Mouse (Mus musculus) heart, adult 2 months (tissue): ENCODE results near the gene Ankrd34a. TPM values are rescaled to one million over a fixed set of nuclear protein-coding genes. Genes with fewer than 3 reads are reported as not detected.

Experiments
- DNase-seq, 2 experiments: peaks; one replicate each; pipeline ENCODE4 v3.0.0; 2021
- H3K27ac ChIP-seq: fragments of 200-600 bp; 2 replicates; pipeline ENCODE4 v1.8.1; 2022
- H3K27me3 ChIP-seq: fragments of 200-500 bp; 2 replicates; pipeline ENCODE4 v1.6.1; 2012; ENCODE audit warnings: mild to moderate bottlenecking, low read length, inconsistent platforms, mixed read lengths; ENCODE audit not compliant: control insufficient read depth, insufficient read depth
- H3K36me3 ChIP-seq: fragments of 200-500 bp; 2 replicates; pipeline ENCODE4 v1.6.1; 2012; ENCODE audit warnings: low read length, inconsistent platforms; ENCODE audit not compliant: control insufficient read depth, insufficient read depth
- H3K4me1 ChIP-seq: fragments of 200-500 bp; 2 replicates; pipeline ENCODE4 v1.6.1; 2011; ENCODE audit warnings: low read length; ENCODE audit not compliant: control insufficient read depth, insufficient read depth
- H3K4me3 ChIP-seq: fragments of 200-600 bp; 2 replicates; pipeline ENCODE4 v1.8.1; 2022
- H3K79me2 ChIP-seq: fragments of 200-500 bp; replicated peaks from 2 replicates; pipeline ENCODE4 v1.6.1; 2012; ENCODE audit warnings: mild to moderate bottlenecking, inconsistent platforms, low read length, moderate library complexity, mixed read lengths; ENCODE audit not compliant: control insufficient read depth, insufficient read depth
- H3K9ac ChIP-seq: fragments of 200-500 bp; 2 replicates; pipeline ENCODE4 v1.6.1; 2012; ENCODE audit warnings: low read depth, mild to moderate bottlenecking, control low read depth, inconsistent platforms, low read length, mixed read lengths
- CTCF ChIP-seq: fragments of 200-600 bp; IDR thresholded peaks from 2 replicates; pipeline ENCODE4 v1.8.1; 2022; ENCODE audit warnings: antibody characterized with exemption, mild to moderate bottlenecking, moderate library complexity
- EP300 ChIP-seq: fragments of 200-500 bp; IDR thresholded peaks from 2 replicates; pipeline ENCODE4 v1.6.1; 2011; ENCODE audit warnings: low read depth, low read length, control low read depth; ENCODE audit not compliant: insufficient read depth
- POLR2A ChIP-seq: fragments of 200-500 bp; IDR thresholded peaks from 2 replicates; pipeline ENCODE4 v1.6.1; 2011; ENCODE audit warnings: mild to moderate bottlenecking, low read depth, low read length, control low read depth; ENCODE audit not compliant: insufficient read depth
- WGBS: fragments of 180-500 bp; shearing (Covaris S2); methylation state at CpG from one replicate; pipeline ENCODE4 v1.1.7; 2018; 5-methylcytosine and 5-hydroxymethylcytosine counted together
- intact Hi-C: fragments of 180-260 bp; cut with DNase I; formaldehyde crosslinking; loops from one replicate; pipeline ENCODE4 v1.15.1; 2025
- polyA plus RNA-seq: library from polyadenylated mRNA; depleted of rRNA; stranded (reverse); fragments of >200 nt; gene quantifications from 2 replicates; pipeline ENCODE4 v1.2.3, GENCODE M21; 2012
- total RNA-seq, 2 experiments: library from RNA; stranded (reverse); gene quantifications; 2 replicates each; pipeline ENCODE4 v1.2.3; 2021

Ankrd34a gene
- total and polyA plus RNA-seq, 3 experiments = 1.3 to 2.4 (median 2.1) TPM

- peak; percentile 93 to 96 for DNase-seq
- TF ChIP-seq CTCF (peak; percentile 68), POLR2A (peak; percentile 75), EP300 (0 out of 2 replicates have a peak, but pooled peaks have one; percentile 26)
- Histone ChIP-seq H3K9ac (peak within 1 kb of the TSS; percentile 94), H3K4me3 (peak within 1 kb of the TSS; percentile 95), H3K27ac (peak within 1 kb of the TSS; percentile 94), H3K27me3 (no peaks in the 10 kb centered on the region), H3K36me3 (peaks cover 12% of the 10 kb centered on the region; the same call in 1 of the 2 replicates), H3K79me2 (peaks cover 1% of the 10 kb centered on the region; the same call in 1 of the 2 replicates), H3K4me1 (peaks cover 7% of the 10 kb centered on the region)
- 1% methylated on average over 60 of the region's 60 CpGs for WGBS
- intact Hi-C loops = no loop called here
Measured at GRCm38 (mm10) chr3:96634928-96635879, 38.8 kb downstream of the Ankrd34a start, which contains the start of the genes Pex11b and Gm42957. Gene Pex11b (plus strand): TSS chr3:96635376. Gene Gm42957 (plus strand): TSS chr3:96635474.

GRCm38 (mm10) chr3:96635906-96636305 is 39.5 kb downstream of the Ankrd34a start:
- TF ChIP-seq CTCF (no peak), EP300 (no peak), POLR2A (no peak)
- WGBS = 3% methylated on average over 15 of the region's 15 CpGs
- intact Hi-C loops = no loop called here
- no peak for DNase-seq
- Histone ChIP-seq H3K36me3 (peaks cover 8% of the 10 kb centered on the region; the same call in 1 of the 2 replicates), H3K9ac (peak overlapping the region; percentile 94), H3K27ac (peak overlapping the region; percentile 94), H3K79me2 (peaks cover 1% of the 10 kb centered on the region; the same call in 1 of the 2 replicates), H3K4me1 (peaks cover 6% of the 10 kb centered on the region), H3K4me3 (peak overlapping the region; percentile 95), H3K27me3 (no peaks in the 10 kb centered on the region)

GRCm38 (mm10) chr3:96636448-96636847 is 40.0 kb downstream of the Ankrd34a start:
- H3K4me3 ChIP-seq = peak overlapping the region; percentile 95
- intact Hi-C loops = no loop called here
- 61% methylated on average over 11 of the region's 11 CpGs for WGBS

GRCm38 (mm10) chr3:96639219-96639618 is 42.8 kb downstream of the Ankrd34a start:
- intact Hi-C loops = loop anchor here (1.0 kb wide), 2 partner anchors 59 to 92 kb away; no protein-coding TSS in a partner anchor
- peaks cover 1% of the 10 kb centered on the region for H3K79me2 ChIP-seq
- no peak overlapping the region for H3K4me3 ChIP-seq
- H3K9ac ChIP-seq = no peak overlapping the region
- WGBS = 85% methylated on average over 1 of the region's 1 CpGs
- H3K27me3 ChIP-seq = no peaks in the 10 kb centered on the region
- TF ChIP-seq POLR2A = no peak
- peak; percentile 95 for TF ChIP-seq CTCF
- peak; percentile 60; the same call in 1 of the 2 replicates for TF ChIP-seq EP300
- peaks cover 6% of the 10 kb centered on the region for H3K4me1 ChIP-seq
- DNase-seq = peak; percentile 61 to 77
- H3K27ac ChIP-seq = no peak overlapping the region
- H3K36me3 ChIP-seq = no peaks in the 10 kb centered on the region

More at GRCm38 (mm10) chr3:96636448-96636847, 40.0 kb downstream of the Ankrd34a start:
- H3K79me2 ChIP-seq = peaks cover 1% of the 10 kb centered on the region
- H3K27me3 ChIP-seq = no peaks in the 10 kb centered on the region
- no peak for DNase-seq
- no peak overlapping the region for H3K9ac ChIP-seq
- H3K27ac ChIP-seq = no peak overlapping the region
- peaks cover 6% of the 10 kb centered on the region for H3K4me1 ChIP-seq
- no peak for TF ChIP-seq EP300
- TF ChIP-seq POLR2A = no peak
- TF ChIP-seq CTCF = no peak
- H3K36me3 ChIP-seq = peaks cover 4% of the 10 kb centered on the region; the same call in 1 of the 2 replicates

- peak; percentile 23 to 49 for DNase-seq
- no peak within 1 kb of the TSS for H3K9ac ChIP-seq
- no peaks in the 10 kb centered on the region; the same call in 1 of the 2 replicates for H3K79me2 ChIP-seq
- no peak for TF ChIP-seq POLR2A
- TF ChIP-seq EP300 = no peak
- peak; percentile 78 for TF ChIP-seq CTCF
- no peak within 1 kb of the TSS for H3K4me3 ChIP-seq
- no peaks in the 10 kb centered on the region for H3K36me3 ChIP-seq
- 48% methylated on average over 7 of the region's 7 CpGs for WGBS
- intact Hi-C loops = loop anchor here (5.0 kb wide), 1 partner anchor 62 kb away; the partner anchor contains the start of gene Nudt17
- no peaks in the 10 kb centered on the region for H3K27me3 ChIP-seq
- peaks cover 2% of the 10 kb centered on the region for H3K4me1 ChIP-seq
- H3K27ac ChIP-seq = no peak within 1 kb of the TSS
Measured at GRCm38 (mm10) chr3:96645018-96645649, 48.7 kb downstream of the Ankrd34a start, which contains the start of gene Itga10. Gene Itga10 (plus strand): TSS chr3:96645584.
